Mouse (Mus musculus) erythroid progenitor cell, adult 5-6 weeks (primary cell): ENCODE results near the gene Slc25a24. TPM values are rescaled to one million over a fixed set of nuclear protein-coding genes. Genes with fewer than 3 reads are reported as not detected.
A peak's percentile ranks its signal among the peaks of the same experiment; 100 is the strongest.

Source experiments
- ATAC-seq: replicated peaks from 2 replicates; pipeline ENCODE4 v1.8.0; 2016; ENCODE audit warnings: moderate number of reproducible peaks, mild to moderate bottlenecking, moderate TSS enrichment, inconsistent platforms; ENCODE audit not compliant: poor library complexity, low FRiP score, severe bottlenecking
- total RNA-seq, 2 experiments: library from RNA; stranded (forward) in 1 of 2; stranded (reverse) in 1 of 2; fragments of 150-400 nt in 1 of 2; fragments of 186-747, 209-891 nt in 1 of 2; gene quantifications; 2 replicates each; pipeline versions ENCODE4 v1.2.3 to v1.2.4; 2015 to 2017; ENCODE audit warnings: low replicate concordance in 2 of 2

Gene Slc25a24
- total RNA-seq (2015; ENCODE audit: low replicate concordance) (29.2 and 34.4 TPM in 2 replicates), total RNA-seq (2017; ENCODE audit: low replicate concordance) (33.4 and 46.1 TPM in 2 replicates)

DNA sequence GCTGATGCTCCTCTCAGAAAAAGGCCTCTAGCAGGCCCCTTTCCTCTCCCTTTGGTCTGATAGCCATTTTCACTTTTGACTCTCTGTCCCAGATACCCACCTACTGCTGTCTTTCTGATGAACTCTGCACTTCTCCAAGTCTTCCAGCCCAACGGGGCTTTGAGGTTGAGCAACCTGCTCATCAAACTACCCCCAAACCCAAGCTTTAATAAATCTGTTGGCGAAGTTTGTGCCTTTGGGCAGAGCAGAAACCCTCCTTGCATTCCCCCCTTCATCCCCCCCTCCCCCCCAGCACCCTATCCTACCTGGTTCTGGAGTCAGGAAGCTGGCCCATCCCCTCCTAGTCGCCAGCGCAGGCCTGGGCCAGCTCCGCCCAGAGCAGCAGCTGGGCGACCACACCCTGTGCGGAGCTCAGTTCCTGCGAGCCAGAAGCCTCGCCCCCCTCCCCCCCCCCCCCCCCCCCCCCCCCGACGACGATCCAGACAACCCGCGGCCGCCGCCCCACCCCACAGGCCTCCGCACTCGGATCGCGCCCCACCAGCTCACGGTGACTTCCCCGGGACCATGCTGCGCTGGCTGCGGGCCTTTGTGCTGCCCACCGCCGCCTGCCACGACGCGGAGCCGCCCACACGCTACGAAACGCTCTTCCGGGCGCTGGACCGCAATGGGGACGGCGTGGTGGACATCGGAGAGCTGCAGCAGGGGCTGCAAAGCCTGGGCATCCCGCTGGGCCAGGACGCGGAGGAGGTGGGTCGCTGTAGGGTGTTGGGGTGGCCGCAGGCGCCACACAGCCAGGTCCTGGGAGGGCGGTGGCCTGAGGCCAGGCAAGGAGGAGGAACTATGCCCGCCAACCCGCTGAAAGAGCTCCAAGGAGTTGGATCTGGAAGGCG, at the start of gene Slc25a24:
TSS of gene Slc25a24 (plus strand) at position 509 of the 890 bp plus-strand sequence.
- ATAC-seq: peak; percentile 77

DNA sequence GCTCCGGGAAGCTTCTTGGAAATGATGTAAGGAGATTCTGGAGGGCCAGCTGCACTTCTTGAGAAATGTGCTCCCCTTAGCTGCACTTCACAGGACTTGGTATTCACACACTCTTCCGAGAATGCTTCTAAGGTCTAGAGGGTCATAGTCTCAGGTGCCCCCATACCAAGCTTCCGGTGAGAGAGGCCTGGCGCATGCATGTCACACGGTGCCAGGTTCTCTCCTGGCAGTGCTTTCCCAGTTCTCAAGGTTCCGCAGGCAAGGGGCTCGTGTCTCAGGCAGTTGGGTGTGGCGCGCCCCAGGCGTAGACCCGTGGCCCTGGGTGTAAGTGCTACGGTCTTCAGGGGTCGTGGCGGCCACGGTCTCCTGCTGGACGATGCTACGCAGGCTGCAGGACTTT, 42.8 kb upstream of the Slc25a24 start, which contains the start of gene Slc25a54:
TSS of gene Slc25a54 (plus strand) at position 301 of the 400 bp plus-strand sequence.
- no peak for ATAC-seq

DNA sequence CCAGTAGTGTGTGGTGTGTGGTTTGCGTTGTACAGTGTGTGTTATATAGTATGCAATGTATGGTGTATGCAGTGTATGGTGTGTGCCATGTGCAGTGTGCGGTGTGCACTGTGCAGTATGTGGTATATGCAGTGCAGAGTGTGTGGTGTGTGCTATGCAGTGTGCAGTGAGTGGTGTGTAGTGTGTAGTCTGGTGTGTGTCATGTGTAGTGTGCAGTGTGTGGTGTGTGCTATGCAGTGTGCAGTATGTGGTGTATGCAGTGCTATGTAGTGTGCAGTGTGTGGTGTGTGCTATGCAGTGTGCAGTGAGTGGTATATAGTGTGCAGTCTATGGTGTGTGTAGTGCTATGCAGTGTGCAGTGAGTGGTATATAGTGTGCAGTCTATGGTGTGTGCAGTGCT, 38.5 kb upstream of the Slc25a24 start:
- no peak for ATAC-seq

DNA sequence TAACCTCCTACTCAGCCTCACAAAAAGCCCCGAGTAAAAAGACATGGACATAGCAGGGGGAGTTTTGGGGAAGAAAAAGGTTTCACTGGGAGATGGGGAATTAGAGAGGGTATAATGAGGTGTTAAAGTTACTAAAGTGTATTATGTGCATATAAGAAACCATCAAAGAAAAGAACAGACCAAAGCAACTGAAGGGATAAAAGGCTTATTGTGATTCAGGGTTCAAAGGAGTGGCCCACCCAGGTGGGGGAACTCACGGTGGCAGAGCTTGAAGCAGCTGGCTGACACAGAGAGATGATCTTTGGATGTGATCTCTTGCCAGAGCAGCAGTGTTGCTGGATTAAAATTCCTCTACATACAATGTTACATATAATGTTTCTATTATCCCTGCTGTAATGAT, 34.5 kb upstream of the Slc25a24 start:
- ATAC-seq: no peak

DNA sequence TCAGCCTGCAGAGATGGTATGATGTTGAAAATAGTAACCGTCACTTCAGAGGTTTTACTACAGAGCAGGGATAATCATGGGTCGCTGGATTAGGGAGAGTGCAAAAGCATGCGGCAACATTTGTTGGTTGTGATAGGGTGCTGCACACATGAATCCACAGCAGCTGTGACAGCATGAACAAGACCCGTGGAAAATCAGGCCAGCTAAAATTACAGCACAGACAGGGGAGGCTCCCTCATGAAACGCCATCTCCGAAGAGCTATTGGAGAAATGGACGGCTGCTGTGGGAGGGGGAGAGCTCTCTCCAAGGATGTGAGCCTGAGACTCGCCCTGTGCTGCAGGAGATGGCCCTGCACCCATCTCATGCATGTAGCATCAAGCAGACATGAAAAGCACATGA, 18.2 kb upstream of the Slc25a24 start:
- no peak for ATAC-seq

DNA sequence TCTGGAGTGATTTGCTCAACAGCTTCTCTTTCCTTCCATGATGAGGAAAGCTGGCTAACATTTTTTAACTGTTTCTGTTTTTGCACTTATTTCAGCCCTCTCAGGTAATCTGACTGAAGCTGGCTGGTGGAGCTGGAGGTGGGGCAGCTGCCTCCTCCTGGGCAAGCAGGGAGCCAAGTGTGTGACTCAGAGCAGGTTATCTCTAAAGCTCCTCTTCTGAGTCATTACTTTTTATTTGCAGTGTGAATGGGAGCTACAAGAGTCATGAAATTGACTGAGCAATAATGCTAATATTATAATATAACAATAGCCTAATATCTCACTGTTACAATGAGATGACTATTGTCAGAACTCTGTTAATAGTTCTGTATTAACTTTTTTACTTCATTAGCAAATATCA, 5.8 kb upstream of the Slc25a24 start:
- no peak for ATAC-seq

DNA sequence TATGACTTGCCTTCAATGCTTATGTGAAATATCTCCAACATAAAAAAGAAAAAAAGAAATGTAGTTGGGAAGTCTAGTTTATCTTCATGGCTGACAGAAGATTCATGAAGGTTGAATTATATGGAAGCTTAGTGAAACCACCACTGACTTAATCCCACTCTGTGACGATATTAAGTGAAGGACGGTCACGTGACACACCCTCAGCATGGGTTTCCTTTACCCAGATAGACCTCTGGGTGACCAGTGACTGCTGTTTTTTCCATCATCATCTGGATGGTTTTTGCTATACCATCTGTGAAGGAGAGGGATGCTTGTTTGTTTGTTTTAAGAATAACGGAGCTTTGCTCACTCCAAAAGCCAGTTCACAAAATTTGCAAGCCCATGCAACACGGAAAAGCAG, 3.4 kb upstream of the Slc25a24 start:
- ATAC-seq: no peak

DNA sequence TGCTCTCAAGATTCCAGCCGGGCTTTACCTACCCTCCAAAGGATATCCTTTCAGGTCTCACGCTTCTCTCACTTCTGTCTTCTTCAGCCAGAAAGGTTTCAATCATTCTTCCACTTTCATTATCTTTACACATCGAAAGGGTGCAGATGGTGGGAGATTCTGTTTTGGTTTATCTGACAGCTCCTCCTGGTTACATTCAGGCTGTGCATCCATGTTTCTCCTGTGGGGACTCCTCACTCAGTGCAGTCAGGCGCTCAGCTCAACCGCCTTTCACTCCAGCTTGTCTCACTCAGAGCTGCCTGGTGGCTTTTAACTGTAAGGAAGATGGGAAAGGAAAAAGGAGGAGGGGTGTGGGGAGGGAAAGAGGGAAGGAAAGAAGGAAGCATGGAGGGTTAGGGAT, 3.0 kb upstream of the Slc25a24 start:
- ATAC-seq: no peak

DNA sequence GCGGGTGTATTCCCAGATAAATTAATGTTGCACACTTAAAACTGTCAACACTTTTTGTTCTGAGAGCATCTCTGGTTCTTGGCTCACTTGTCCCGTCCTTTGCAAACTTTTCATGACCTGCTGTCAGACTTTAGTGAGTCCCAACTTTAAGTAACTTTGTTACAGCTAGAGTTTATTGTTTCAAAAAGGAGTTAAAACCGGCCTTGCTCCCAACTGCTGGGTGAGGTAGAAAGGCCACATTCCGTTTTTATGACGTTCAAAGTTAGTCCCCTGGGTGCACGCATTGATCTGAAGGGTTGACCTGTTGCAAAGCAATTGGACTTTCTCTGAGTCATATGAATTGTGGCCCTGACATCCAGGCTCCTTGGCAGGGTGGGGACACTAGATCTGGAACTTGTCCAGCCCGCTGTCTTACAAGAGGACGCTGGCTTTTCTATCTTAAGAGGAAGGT, 607 bp downstream of the Slc25a24 start:
- peak; percentile 79 for ATAC-seq

DNA sequence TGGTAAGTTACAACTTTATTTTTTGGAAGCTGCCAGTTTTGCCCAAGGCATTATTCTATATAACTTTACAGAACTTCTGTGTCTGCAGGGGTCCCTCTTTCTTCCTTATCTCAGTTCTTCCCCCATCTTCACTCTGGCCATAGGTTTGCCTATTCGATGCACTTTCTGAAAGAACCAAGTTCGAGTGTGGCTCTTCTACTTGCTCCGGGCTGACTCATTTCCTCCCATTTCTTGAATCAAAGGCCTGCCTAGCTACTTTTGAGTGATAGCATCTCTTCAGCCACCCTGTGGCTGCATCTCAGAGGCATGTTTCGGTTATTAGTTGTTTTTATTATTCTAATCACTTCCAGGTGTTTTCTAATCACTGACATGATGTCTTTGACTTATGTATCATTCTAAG, 1.1 kb downstream of the Slc25a24 start:
- 0 out of 2 replicates have a peak, but pooled peaks have one; percentile 23 for ATAC-seq

DNA sequence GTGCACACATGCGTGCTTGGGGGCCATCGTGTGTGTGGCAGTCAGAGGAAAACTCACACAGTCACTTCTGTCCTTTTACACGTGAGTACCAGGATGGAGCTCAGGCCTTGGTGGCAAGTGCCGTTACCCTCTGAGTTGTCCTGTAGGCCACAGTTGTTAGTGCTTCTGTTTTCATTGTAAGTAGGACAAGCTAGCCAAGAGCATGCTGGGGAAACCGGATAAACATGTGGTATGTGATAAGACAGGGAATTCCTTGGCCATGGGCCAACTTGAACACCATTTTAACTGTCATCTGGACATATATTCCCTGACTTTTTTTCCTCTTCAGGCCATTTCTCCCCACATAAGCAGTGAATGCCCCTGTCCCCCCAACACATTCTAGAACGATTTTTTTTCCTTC, 2.6 kb downstream of the Slc25a24 start:
- peak; percentile 72 for ATAC-seq

DNA sequence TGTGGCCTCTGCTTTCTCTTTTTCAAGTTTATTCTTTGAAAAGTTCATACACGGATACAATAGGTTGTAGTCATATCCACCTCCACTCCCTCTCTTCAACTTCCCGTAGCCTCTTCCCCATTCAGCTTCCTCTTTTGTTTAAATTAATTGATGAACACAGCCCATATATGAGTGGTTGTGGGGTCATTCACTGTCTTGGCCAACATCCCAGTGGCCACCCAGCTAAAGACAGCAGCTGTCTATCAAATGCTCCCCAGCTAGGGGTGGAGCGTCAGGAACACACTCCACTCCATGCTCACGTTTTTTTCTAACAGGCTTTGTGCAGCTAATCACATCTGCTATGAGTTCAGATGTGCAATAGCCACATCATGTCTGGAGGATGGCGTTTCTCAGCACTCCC, 6.8 kb downstream of the Slc25a24 start:
- ATAC-seq: no peak

DNA sequence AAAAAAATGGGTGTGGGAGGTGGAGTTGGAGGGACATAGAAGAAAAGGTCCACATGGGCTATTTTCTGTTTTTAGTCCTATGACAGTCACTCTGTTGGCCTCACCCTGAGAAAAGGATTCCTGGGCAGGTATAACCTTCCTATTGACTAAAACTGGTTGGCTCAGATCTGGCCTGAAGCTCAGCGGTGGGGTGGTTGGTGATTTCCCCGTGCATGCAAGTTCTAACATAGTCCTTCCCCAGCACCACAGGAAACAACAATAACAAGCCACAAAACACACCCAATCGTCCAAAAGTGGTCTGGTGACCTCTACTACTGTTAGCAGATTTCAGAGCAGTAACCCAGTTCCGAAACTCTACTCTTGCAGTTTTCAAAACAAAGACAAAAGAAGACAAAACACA, 10.0 kb downstream of the Slc25a24 start:
- ATAC-seq: no peak

DNA sequence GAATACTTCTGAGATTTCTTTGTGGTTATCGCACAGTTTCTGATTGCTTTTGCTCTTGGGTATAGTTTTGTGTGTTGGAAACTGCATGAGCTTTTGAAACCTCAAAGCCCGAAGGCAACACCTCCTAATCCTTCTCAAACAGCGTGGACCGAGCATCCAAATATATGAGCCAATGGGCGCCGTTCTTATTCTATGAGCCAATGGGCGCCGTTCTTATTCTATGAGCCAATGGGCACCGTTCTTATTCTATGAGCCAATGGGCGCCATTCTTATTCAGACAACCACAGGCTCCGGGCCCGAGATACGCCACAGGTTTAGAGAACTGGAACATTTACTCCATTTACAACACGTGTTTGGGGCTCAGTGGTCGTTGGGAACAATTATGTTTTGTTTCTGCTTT, 11.1 kb downstream of the Slc25a24 start:
- ATAC-seq: no peak

DNA sequence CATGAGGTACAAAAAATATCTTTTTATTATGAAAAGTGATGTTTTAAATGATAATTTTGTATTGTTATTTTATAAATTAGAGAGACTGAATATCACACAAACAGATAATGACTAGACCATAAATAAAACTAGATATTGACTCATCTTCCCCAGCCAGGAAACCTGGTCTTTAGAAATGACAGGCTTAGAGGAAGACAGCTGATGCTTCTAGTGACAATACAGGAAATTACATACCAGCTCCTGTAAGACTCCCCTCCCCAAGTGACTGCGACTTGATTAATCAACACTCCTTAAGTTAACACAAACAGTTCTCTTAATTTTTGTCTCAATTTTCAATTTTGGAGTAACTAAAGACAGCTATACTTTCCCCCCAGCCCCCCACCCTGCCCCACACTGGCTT, 12.4 kb downstream of the Slc25a24 start:
- no peak for ATAC-seq

DNA sequence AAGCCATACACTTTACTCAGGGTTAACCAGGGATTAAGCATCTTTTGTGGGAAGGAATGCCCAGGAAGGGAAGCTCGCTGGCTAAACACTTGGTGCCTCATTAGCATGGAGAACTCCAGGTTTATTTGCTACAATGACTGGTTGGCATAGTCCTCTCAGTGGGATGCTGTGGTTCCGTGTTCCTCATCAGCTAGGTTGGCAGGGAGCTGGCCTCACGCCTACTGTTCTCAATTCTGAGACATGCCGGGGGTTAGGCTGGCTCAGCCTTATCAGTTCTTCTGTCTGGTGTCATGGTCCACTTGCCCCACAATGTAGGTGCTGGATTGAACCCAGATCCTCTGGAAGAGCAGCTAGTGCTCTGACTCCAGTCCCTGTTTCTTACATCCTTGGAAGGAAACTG, 29.6 kb downstream of the Slc25a24 start:
- ATAC-seq: no peak

DNA sequence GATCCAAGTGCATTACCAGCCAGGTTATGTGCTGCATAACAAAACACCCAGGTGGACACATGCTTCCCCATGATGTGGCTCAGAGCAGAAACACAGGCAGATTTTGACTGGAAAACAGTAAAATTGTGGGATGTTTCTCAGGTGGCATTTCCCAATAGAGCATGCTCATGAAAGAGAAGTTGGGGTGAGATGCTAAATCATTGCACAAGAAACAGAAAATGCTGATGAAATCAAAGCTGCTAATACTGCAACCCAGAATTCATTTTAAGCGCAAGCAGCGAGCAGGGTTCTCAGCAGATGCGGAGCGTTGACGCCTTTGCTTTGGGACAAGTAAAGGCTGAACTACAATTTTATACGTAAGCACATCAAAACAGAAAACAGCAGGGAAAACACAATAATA, 30.5 kb downstream of the Slc25a24 start:
- no peak for ATAC-seq

DNA sequence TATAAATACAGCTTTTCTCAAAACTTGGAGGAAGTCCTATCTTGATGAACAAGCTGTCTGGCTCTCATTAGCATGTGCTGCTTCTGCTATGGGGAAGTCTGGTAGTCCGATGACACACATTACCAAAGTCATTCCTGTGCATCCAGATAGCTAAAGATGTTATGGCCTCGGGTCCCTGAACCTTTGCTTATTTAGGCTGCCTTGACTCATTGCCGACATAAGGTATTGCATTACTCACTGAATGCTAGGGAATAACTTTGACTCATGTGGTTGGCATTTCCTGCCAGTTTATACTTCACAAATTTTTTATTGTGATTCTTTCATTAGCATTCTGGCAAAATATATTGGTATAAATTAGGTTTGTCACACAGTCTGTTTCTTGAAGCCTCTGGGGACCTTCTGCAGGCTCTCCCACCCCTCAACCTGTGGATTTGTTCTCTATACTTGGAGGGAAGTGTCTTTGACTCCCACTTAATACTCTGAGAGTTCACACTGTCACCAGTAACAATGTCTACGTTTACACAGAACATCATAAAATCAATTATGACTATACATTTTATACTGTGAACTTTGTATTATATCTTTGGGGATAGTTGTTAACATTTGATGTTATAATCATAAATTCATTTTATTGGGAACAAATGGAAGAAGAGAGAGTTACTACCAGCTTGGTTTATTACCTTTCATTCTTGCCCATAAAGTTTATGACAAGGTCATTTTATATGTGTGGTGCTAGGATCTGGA, 33.1 kb downstream of the Slc25a24 start:
- ATAC-seq: no peak

DNA sequence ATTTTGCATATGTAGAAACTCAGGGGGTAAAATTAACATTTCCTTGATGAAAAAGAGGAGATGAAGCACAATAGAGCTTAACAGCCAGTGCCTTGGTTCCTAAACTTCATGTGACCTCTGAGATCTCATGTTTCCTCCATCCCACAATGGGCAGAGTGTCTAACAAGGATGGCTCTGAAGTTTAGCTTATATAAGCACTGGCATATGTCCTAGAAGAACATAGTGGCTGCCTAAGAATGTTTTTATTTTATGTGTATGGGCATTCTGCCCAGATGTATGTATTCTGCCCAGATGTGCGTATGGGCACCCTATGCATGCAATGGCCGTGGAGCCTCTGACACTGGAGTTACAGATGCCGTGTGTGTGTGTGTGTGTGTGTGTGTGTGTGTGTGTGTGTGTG, 34.5 kb downstream of the Slc25a24 start:
- no peak for ATAC-seq

DNA sequence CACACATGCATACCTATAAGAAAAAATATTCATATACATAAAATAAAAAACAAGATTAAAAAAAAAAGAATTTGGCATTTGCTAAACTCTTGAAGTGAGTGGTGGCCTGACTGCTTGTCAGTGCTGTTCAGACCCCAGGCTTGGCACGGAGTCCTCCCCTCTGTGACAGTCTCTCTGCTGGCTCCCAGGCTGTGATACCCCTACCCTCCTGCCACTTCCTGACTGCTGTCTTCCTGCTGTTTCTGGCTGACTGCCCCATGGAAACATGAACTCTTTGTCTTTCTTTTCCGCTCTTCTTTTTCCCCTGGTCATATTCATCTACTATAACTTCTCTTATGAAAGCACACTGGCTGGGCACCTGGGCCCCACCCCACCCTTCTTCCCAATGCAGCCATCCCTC, 41.1 kb downstream of the Slc25a24 start:
- ATAC-seq: no peak

DNA sequence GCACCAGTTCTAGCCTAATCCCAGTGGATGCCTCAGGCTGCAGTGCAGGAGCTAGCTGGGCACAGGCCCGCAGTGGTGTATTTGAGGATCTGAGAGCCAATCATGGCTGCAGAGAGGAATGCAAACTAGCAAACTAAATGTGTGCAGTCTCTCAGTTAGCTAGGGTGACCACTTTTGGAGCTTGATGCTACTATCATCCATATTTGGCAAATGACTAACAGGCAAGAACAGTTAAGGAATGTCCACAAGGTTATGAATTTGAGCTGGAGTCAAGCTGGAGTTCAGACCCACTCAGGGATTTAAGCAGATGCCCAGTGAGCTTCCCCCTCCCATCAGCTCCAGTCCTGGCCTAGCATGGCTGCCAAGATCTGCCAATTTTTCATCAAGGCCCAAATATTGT, 41.7 kb downstream of the Slc25a24 start:
- ATAC-seq: no peak
